Mouse (Mus musculus) brain, embryonic 18.5 days (tissue): ENCODE results near the gene Calm3.

Source experiments
- DNase-seq: peaks from one replicate; pipeline ENCODE4 v3.0.0-alpha.2; 2012; ENCODE audit warnings: low read depth, low spot score

The Calm3 gene

DNA sequence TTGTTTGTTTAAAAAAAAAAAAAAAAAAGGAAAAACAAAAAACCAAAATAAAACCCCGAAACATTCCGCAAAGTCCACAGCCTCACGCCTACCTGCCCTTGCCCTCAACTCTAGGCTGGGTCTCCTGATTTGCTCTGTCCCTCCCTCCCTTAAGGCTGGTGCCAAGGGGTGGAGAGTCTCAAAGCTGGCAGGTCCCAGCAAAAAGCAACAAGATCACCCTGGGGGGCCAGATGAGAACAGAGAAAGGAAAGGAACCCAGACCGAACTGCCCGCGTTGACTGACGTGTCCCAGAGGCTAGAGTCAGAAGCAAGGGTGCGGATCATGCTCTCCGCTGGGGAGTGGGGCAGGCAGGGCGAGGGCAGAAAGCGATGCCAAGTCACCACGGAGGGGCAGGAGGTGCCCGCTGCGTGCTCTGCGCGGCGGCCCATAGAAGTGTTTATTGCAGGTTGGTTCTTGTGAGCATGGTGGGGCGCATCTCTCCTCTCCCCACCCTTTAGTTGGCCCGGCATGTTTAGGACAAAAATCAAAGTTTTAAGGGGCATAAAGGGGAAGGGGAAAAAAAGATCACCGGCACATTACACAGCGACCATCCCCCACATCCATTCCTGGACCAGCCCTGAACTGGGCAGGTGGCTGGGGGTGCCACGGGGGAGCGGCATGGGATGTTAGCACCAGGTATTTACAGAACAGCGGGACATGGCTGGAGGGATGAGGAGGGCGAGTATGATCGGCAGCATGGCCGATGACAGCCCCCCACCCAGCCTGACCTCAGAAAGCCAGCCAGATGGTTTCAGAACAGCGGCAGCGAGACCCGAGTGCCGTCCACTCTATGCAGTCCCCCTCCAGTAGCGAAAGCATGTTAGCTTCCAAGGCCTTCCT is 8.2 kb downstream of the Calm3 start:
- DNase-seq, result no peak

DNA sequence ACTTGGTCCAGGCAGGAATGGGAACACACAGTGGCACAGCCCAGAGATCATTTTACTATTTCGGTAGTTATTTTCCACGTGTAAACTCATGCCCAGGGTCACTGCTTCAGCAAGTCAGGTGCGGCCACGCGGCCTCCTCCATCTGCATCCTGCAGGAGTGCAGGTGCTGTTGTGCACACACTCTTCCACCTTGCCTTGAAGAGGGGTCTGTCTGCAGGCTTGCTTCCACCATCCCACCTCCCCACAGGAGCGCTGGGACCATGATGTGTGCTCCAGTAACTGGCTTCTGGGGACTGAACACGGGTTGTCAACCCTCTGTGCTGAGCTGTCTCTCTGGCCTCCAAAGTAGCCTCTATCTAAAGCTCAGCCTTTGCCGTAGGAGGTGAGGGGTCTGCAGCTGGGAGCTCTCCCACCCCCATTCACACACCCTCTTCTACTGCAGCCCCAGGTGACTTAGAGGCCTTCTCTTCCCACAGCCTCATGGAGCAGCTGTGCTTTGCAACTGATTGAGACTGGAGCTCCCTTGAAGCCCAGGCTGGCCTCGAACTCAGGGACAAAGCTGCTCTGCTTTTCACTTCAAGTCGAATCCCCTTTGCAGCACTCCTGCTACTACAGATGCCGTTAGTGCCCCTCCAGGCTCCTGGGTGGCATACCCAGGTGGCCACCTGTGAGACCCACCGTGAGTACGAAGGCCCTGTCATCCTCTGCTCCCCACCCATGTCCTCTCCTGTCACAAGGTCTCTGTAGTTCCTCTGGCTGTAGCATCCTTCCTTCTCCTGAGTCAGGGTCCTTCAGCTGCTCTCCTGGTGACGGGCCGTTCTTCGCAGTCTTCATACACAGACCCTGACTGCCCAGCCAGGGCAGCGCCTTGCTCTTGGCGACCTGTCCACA is 9.2 kb downstream of the Calm3 start:
- DNase-seq, result no peak

GRCm38 (mm10) chr7:16913806-16914452 is 10.0 kb downstream of the Calm3 start:
- no peak for DNase-seq

GRCm38 (mm10) chr7:16912360-16912759 is 11.6 kb downstream of the Calm3 start:
- DNase-seq, result no peak

DNA sequence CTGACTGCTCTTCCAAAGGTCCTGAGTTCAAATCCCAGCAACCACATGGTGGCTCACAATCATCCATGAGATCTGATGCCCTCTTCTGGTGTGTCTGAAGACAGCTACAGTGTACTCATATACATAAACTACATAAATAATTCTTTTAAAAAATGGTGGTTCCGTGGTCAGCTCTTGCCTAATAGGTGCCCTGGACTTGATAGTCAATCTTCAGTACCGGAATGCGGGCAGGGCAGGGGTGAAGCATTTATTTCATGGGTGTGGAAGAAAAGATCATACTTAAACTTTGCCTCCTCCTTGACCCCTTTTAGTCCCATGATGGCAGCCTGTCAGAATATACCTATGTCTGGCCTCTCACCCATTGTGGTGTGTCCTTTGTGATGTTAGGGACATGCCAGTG is 12.0 kb downstream of the Calm3 start:
- DNase-seq, result no peak

DNA sequence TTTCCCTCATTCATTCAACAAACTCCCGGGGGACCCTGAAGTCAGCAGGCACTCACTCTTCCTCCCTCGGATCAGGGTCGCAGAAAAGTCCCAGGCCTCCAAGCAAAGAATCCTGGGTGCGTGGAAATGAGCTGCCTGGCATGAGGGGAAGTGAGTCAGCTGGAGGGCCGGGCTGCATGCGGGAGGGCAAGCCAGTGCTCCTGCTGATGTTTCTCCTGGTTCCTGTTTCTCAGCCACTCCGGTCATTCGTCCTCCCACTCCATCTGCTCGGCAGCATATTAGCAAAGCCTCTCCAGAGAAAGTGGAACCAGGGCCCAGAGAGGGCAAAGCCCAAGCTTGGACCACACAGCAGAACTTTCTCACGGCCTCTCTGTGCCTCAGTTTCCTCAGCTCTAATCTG is 14.0 kb downstream of the Calm3 start:
- no peak for DNase-seq

- DNase-seq, result no peak
Measured at GRCm38 (mm10) chr7:16908859-16909258, 15.1 kb downstream of the Calm3 start.

DNA sequence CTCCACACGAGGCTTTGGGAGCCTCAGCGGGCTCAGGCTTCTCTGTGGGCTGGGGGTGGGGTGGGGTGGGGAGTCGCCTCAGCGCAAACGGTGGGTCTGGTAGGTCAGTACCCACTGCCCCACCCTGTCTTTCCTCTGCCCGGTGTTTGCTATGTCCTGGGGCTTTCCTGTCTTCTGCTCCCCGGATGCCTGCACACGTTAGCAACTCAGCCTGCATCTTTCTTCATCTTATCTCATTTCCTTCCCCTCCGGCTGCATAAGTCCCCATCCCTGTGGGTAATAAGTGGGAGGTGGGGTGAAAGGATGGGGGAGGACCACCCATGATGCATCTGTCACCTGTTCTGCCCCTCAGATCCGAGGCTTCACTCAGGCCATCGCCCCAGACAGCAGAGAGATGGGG is 15.5 kb downstream of the Calm3 start:
- DNase-seq, result no peak

GRCm38 (mm10) chr7:16907842-16908241 is 16.1 kb downstream of the Calm3 start:
- DNase-seq, result no peak

GRCm38 (mm10) chr7:16906889-16907559 is 16.9 kb downstream of the Calm3 start:
- no peak for DNase-seq

GRCm38 (mm10) chr7:16906281-16906680 is 17.6 kb downstream of the Calm3 start, which contains the start of gene Ptgir:
Gene Ptgir, plus strand, starts transcription at chr7:16906490.
- no peak for DNase-seq

DNA sequence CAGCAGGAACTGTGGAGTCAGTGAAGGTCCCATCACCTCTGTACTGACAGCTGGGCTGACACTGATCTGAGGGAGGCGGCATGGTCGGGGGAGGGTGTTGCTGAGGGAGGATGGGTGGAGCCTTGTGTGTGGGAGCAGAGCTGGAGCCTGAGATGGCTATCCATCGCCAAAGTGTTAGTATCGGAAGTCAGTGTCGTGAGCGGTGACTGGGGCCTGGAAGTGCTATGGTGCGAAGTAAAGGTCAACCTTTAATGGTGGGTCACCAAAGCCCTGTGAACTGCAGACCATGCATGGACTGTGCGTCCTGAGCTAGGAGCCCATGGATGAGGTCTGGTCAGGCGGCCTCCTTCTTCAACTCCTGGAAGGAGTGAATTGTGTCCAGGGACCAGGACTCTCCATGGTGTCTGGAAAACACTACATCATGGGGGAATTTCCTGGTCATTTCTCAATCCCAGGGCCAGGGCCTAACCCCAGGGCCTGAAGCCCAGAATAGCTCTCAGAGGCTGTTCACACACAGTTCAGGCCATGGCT is 18.4 kb downstream of the Calm3 start:
- DNase-seq, result no peak

DNA sequence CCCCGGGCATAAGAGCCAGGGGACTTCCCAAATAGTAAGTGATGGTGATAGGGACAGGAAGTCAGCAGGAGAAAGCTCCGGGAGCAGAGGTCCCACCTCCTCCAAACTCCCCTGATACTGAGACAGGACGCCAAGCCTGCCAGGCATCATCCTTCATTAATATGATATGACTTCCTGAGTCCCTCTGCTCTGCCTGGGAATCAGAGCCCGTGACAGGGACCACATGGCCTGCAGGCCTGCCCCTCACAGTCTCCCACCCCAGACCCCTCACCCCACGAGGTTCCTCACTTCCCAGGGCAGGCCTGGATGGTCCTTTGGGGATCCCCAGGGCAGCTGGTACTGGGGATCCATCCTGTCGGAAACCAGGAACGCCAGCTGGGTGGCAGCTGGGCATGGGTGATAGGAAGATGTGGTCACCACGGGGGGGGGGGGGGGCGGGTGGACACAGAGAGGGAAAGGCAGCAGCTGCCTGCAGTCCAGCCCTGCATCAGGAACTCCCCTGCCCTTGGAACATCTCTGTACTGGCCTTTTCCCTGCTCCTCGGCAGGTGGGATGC is 19.7 kb downstream of the Calm3 start:
- no peak for DNase-seq

DNA sequence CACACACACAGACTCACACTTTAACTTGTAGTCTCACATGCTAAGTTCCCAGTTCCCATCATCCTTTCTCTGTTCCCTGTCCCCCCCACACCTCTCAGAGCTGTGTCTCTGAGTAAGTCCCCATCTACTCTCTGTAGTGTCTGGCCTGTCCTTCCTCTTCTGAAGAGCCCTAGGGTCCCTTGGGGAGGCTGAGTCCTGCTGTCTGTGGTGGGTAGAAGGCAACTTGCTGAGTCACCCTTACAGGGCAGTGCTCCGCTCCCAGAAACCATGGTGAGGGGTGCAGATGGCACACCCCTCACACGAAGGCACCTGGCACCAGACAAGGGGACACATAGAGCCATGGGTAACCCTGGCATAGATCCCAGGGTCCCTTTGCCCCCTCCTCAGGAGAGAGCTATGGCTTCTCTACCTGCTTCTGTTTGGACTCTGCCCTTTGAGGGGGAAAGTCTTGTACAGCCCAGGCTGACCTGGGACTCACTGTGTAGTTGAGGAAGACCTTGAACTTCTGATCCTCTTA is 20.4 kb downstream of the Calm3 start:
- DNase-seq, result no peak

DNA sequence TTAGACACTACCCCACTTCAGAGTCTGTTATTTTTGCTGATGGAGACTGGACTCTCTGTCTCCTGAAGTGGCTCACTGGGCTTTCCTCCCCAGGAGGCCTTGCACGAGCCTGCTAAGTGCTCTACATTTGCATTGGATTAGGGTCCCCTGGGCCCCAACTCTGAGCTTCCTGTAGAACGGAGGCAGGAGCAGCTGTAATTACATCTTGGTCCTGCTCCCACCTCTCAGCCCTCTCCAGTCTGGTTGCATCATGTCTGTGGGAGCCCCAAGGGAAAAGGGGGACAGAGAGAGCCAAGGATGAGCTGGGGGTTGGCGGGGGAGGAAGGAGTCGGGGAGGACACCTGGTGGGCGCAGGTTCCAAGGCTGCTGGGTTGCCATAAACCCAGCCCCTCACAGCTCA is 23.4 kb downstream of the Calm3 start:
- no peak for DNase-seq

- DNase-seq, result no peak
Measured at GRCm38 (mm10) chr7:16895511-16895910, 28.4 kb downstream of the Calm3 start.

GRCm38 (mm10) chr7:16895000-16895399 is 28.9 kb downstream of the Calm3 start:
- DNase-seq, result no peak

DNA sequence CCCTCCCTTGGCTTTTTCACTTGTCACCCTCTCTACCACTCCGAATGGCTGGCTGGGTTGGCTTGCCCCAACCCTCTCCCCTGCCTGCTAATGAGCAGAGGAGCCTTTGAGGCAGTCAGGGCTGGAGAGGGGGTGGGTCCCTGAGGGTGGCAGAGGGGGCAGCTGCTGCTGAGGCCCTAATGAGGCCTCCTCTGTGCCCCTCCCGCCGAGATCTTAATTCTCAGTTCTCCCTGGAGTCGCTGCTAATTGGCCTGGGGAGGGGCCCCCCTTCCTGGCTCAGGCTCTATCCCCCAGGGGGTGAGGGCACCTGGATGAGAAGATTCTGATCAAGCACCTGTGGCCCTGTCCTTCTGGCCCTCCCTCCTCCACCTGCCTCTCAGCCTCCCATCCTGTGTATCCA is 29.6 kb downstream of the Calm3 start:
- no peak for DNase-seq

GRCm38 (mm10) chr7:16893612-16894011 is 30.3 kb downstream of the Calm3 start:
- DNase-seq, result no peak

DNA sequence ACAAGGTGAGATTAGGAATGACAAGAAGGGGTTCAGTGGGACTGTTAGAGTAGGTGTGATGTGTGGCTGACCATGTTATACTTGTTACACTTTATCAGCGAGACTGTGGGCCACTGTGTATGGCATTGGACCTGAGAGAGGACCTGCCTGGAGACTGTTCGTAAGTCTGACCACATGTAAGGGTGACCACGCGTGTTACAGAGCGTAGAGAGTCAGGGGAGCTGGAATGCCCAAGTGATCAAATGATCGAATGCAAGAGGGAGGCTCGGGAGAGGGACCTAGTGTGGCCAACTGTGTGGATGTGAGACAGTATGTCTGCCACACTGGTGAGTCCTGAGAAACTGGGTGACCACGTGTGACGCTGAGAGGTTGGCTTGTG is 31.6 kb downstream of the Calm3 start:
- DNase-seq, result no peak
